Mouse (Mus musculus) B cell, adult 2 months (primary cell): ENCODE data around the gene Rbfox1.

Experiments used
- DNase-seq, 2 experiments: peaks; one replicate each; pipeline ENCODE4 v3.0.0; 2022

The Rbfox1 gene

GRCm38 (mm10) chr16:6502219-6502618 is 617.1 kb downstream of the Rbfox1 start:
- no peak for DNase-seq

- DNase-seq: no peak
These were observed 618.6 kb downstream of the Rbfox1 start for GRCm38 (mm10) chr16:6503573-6504331.

- no peak for DNase-seq
These were observed 623.8 kb downstream of the Rbfox1 start for GRCm38 (mm10) chr16:6508924-6509323.

- no peak for DNase-seq
These were observed 634.3 kb downstream of the Rbfox1 start for GRCm38 (mm10) chr16:6519474-6519873.

GRCm38 (mm10) chr16:6525507-6526170 is 640.5 kb downstream of the Rbfox1 start:
- no peak for DNase-seq

GRCm38 (mm10) chr16:6531459-6531858 is 646.3 kb downstream of the Rbfox1 start:
- no peak for DNase-seq

GRCm38 (mm10) chr16:6532077-6532995 is 647.2 kb downstream of the Rbfox1 start:
- DNase-seq: no peak

- no peak for DNase-seq
These were observed 670.6 kb downstream of the Rbfox1 start for GRCm38 (mm10) chr16:6555776-6556175.

- no peak for DNase-seq
These were observed 672.6 kb downstream of the Rbfox1 start for GRCm38 (mm10) chr16:6557726-6558125.

GRCm38 (mm10) chr16:6584700-6585099 is 699.5 kb downstream of the Rbfox1 start:
- DNase-seq: no peak

- DNase-seq: no peak
These were observed 700.0 kb downstream of the Rbfox1 start for GRCm38 (mm10) chr16:6585204-6585603.

- DNase-seq: no peak
These were observed 731.4 kb downstream of the Rbfox1 start for GRCm38 (mm10) chr16:6616526-6616925.

- no peak for DNase-seq
These were observed 755.2 kb downstream of the Rbfox1 start for GRCm38 (mm10) chr16:6640330-6640729.

- no peak for DNase-seq
These were observed 761.8 kb downstream of the Rbfox1 start for GRCm38 (mm10) chr16:6646941-6647340.

- DNase-seq: no peak
These were observed 763.6 kb downstream of the Rbfox1 start for GRCm38 (mm10) chr16:6648753-6649152.

- no peak for DNase-seq
These were observed 773.4 kb downstream of the Rbfox1 start for GRCm38 (mm10) chr16:6658594-6658993.

GRCm38 (mm10) chr16:6686076-6686757 is 801.1 kb downstream of the Rbfox1 start:
- no peak for DNase-seq

GRCm38 (mm10) chr16:6704847-6705246 is 819.7 kb downstream of the Rbfox1 start:
- no peak for DNase-seq

- DNase-seq: no peak
These were observed 827.2 kb downstream of the Rbfox1 start for GRCm38 (mm10) chr16:6712341-6712740.

GRCm38 (mm10) chr16:6715245-6715644 is 830.1 kb downstream of the Rbfox1 start:
- no peak for DNase-seq

- DNase-seq: no peak
These were observed 831.2 kb downstream of the Rbfox1 start for GRCm38 (mm10) chr16:6716214-6716911.

- no peak for DNase-seq
These were observed 833.9 kb downstream of the Rbfox1 start for GRCm38 (mm10) chr16:6719027-6719426.
